Mouse (Mus musculus): Measurements from ENCODE around the gene Sytl4. TPM values are rescaled to one million over a fixed set of nuclear protein-coding genes. Genes with fewer than 3 reads are reported as not detected.

Sytl4 gene
- polyA plus RNA-seq, 1 experiment from 2014 or later, result 2.9 TPM

DNA sequence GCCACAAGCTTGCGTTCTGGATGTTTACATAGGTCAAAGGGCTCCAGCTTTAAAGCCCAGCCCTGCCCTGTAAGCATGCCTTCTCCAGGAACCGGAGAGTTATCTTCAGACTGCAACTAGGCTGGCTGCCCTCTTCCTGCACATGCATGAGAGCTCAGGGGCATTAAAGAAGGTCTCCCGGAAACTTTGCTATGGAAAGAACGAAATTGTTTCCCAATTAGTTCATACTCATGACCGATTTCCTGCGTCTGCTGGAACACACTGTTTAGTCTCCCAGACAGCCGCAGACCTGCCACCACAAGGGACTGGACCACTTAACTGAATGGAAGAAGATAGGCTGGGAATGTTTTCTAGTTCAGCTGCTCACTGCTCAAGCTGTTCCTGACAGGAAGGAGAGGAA, 67.4 kb downstream of the Sytl4 start:
- Histone ChIP-seq H3K36me3 (no peaks in the 10 kb centered on the region), H3K4me1 (no peaks in the 10 kb centered on the region; the same call in 1 of the 2 replicates), H3K9me3 (no peaks in the 10 kb centered on the region), H3K4me3 (no peak overlapping the region), H3K27ac (peak overlapping the region; percentile 65; the same call in 1 of the 2 replicates), H3K27me3 (ENCODE audit: insufficient read depth, poor library complexity, severe bottlenecking) (no peaks in the 10 kb centered on the region)
- peak; percentile 76 for DNase-seq (ENCODE audit: low spot score)
- 35% methylated on average over 7 of the region's 7 CpGs for WGBS

DNA sequence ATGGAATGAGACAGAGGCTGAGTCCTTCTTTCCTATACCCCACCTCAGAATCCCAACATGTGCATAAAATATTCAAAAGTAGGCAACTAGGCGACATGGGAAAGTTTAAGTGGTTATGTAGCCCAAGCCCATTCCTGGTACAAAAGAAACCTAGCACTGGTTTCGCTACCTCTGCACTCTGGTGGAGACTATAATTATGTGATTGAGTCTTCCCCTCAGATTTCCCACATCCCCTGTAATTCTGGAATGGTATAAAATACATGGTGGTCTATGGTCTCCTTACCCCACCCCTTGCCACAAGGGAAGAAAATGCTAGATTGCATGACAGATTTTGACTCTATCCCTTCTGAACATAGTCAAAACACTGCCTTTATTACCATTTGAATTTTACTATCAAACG, 68.6 kb downstream of the Sytl4 start:
- H3K4me1 ChIP-seq, result no peaks in the 10 kb centered on the region; the same call in 1 of the 2 replicates
- H3K36me3 ChIP-seq, result no peaks in the 10 kb centered on the region
- H3K27ac ChIP-seq, result no peak overlapping the region
- no peak overlapping the region for H3K4me3 ChIP-seq
- DNase-seq (ENCODE audit: low spot score), result no peak
- 80% methylated on average over 3 of the region's 3 CpGs for WGBS
- H3K9me3 ChIP-seq, result no peaks in the 10 kb centered on the region
- H3K27me3 ChIP-seq (ENCODE audit: insufficient read depth, poor library complexity, severe bottlenecking), result no peaks in the 10 kb centered on the region

DNA sequence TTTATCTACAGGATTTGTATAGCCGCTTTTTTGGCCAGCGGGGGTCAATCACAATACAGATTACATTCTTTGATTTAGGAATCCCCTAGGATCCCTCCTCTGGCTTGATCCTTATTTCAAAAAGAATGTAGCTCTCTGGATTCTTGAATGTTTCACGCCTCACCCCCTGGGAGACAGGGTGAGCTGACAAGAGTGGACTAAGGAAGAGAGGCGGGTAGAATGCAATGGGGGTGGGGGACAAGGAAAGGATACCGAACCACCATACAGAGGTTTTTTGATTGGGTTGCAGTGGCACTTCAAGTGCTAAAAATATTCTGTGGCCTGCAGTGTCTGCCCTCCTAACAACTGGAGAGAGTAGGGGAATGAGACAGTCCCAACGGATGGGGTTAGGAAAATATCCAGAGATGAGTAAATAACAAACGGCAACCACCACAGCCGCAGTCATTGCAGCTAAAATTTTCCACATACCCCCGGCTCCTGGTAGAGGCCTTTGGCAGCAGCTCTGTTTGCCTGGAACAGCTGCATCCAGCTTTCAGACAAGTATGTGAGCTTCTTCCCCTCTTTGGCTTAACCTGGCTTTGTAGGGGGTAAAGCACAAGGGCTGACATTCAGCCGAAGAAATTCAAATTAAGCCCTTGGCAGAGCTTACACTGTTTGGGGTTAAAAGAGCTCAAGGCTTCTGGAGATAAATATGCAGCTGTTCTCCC, 70.1 kb downstream of the Sytl4 start:
- Histone ChIP-seq H3K9me3 (no peaks in the 10 kb centered on the region), H3K27me3 (ENCODE audit: insufficient read depth, poor library complexity, severe bottlenecking) (no peaks in the 10 kb centered on the region), H3K27ac (peak overlapping the region; percentile 52; the same call in 1 of the 2 replicates), H3K4me1 (no peaks in the 10 kb centered on the region; the same call in 1 of the 2 replicates), H3K36me3 (no peaks in the 10 kb centered on the region), H3K4me3 (no peak overlapping the region)
- no peak for DNase-seq (ENCODE audit: low spot score)
- WGBS, result 38% methylated on average over 10 of the region's 10 CpGs

DNA sequence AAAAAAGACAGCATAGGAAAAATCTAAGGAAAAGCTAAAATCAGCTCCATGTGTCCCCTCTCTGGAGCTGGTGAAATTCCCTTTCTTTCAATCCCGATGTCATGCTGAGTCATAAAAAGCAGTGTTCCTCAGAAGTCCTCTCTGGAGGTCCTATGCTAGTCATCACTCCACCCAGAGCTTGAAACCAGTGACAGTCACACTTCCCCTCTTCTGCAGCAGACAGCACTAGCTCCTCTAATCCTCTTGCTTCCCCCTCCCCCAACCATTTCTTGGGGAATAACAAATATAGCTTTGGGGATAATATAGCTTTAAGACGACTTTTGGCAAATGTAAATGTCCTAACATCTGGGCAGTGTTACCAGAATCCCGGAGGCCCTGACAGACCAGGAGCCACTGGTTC, 73.4 kb downstream of the Sytl4 start, which contains the start of gene Srpx2:
Srpx2 (plus strand) TSS at position 166 of the 400 bp plus-strand sequence.
- no peak within 1 kb of the TSS for H3K27ac ChIP-seq
- no peaks in the 10 kb centered on the region for H3K9me3 ChIP-seq
- no peak within 1 kb of the TSS for H3K4me3 ChIP-seq
- H3K36me3 ChIP-seq, result no peaks in the 10 kb centered on the region
- no peaks in the 10 kb centered on the region for H3K27me3 ChIP-seq (ENCODE audit: insufficient read depth, poor library complexity, severe bottlenecking)
- no peak for DNase-seq (ENCODE audit: low spot score)
- 25% methylated on average over 3 of the region's 3 CpGs for WGBS
- no peaks in the 10 kb centered on the region for H3K4me1 ChIP-seq

DNA sequence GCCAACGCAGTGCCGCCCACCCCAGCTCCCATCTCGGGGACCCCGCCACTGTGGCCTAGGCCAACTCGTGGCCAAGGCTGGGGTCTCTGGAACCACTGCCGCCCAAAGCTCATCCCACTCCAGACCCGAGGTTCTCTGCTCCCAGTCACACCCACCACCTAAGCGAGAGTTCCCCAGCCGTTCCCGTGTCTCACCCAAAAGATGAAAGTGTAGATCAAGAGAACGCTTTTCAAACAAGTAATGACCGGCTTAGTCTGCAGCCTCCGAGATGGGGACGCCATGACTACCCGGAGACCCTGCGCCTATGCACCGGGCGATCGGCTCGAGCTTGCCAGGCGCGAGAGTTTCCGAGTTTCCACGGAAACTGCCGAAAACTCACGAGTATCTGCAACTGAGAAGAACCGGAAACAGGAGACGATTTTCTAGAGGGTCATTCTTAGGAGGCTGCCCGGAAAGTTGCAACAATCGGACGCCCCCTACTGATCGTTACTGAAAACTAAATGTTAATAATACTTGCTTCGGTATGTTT, 83.5 kb downstream of the Sytl4 start, which contains the start of gene Tspan6:
Tspan6 (minus strand) TSS at position 416 of the 529 bp plus-strand sequence.
- no peaks in the 10 kb centered on the region for H3K27me3 ChIP-seq (ENCODE audit: insufficient read depth, poor library complexity, severe bottlenecking)
- peak within 1 kb of the TSS; percentile 69 for H3K4me3 ChIP-seq
- H3K27ac ChIP-seq, result peak within 1 kb of the TSS; percentile 89
- 20% methylated on average over 33 of the region's 33 CpGs for WGBS
- peak; percentile 86 for DNase-seq (ENCODE audit: low spot score)
- peaks cover 12% of the 10 kb centered on the region for H3K36me3 ChIP-seq
- H3K4me1 ChIP-seq, result no peaks in the 10 kb centered on the region
- H3K9me3 ChIP-seq, result no peaks in the 10 kb centered on the region

DNA sequence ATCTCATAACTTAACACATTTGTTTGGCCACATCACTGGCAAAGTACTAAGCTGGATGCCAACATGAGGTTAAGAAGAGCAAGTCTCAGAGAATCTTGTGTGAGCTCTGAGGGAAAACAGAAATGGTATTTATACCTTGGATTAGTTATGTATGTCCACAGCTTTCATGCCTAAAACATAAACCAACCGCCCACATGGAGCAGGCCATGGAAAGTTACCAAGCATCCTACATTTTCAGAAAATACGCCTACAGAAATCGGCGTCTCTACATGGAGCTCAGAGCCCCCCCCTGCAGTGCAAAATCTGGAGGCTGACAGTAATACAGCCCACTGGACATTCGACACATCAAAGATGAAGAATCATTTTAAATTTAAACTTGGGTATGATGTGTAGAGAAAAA, 93.5 kb downstream of the Sytl4 start:
- Histone ChIP-seq H3K4me3 (no peak overlapping the region), H3K27me3 (ENCODE audit: insufficient read depth, poor library complexity, severe bottlenecking) (no peaks in the 10 kb centered on the region), H3K9me3 (no peaks in the 10 kb centered on the region), H3K36me3 (peaks cover 13% of the 10 kb centered on the region; the same call in 1 of the 2 replicates), H3K27ac (no peak overlapping the region), H3K4me1 (no peaks in the 10 kb centered on the region)
- no peak for DNase-seq (ENCODE audit: low spot score)
- WGBS, result 85% methylated on average over 5 of the region's 5 CpGs

DNA sequence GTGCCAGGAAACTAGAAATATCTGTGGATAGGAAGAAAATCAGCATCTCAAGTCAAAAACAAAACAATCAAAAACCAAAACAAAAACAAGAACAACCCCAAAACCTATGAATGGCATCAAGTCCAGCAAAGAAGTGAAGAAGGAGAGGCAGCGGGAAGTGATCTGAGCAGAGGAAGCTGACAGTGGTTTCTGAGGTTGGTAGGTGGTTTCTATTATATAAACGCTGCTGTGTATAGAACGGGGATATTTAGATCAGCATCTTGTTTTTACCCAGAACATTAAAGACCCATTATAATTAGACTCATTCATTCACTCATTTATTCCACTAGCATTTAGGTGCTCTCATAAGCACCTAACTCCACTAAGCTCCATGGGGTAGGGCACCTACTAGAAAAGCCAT, 94.3 kb downstream of the Sytl4 start:
- WGBS, result 93% methylated on average over 3 of the region's 3 CpGs
- Histone ChIP-seq H3K27me3 (ENCODE audit: insufficient read depth, poor library complexity, severe bottlenecking) (no peaks in the 10 kb centered on the region), H3K36me3 (peaks cover 13% of the 10 kb centered on the region; the same call in 1 of the 2 replicates), H3K4me1 (no peaks in the 10 kb centered on the region), H3K9me3 (no peaks in the 10 kb centered on the region), H3K4me3 (no peak overlapping the region), H3K27ac (no peak overlapping the region)
- DNase-seq (ENCODE audit: low spot score), result no peak

Other genes starting within 250 kb of the Sytl4 start
- gene Tnmd, start 130.8 kb downstream of the Sytl4 start, polyA plus RNA-seq (2016; fragmentation: Nextera tagmentation; extraction: Ambion mirVana), result 0.13 TPM in 1 of 2 replicates, not detected in the other
- gene Tspan6, start 83.4 kb downstream of the Sytl4 start, polyA plus RNA-seq (2016; fragmentation: Nextera tagmentation; extraction: Ambion mirVana), result 152 and 157 TPM in 2 replicates
- gene Srpx2, start 73.4 kb downstream of the Sytl4 start, polyA plus RNA-seq (2016; fragmentation: Nextera tagmentation; extraction: Ambion mirVana), result 1.5 and 2.0 TPM in 2 replicates
- gene Cstf2, start 77.4 kb upstream of the Sytl4 start, polyA plus RNA-seq (2016; fragmentation: Nextera tagmentation; extraction: Ambion mirVana), result 49.1 and 49.9 TPM in 2 replicates
- gene Xkrx, start 180.3 kb upstream of the Sytl4 start, polyA plus RNA-seq (2016; fragmentation: Nextera tagmentation; extraction: Ambion mirVana), result 0.10 and 0.14 TPM in 2 replicates
- not detected in 2 replicates for gene Arl13a, start 205.7 kb upstream of the Sytl4 start, polyA plus RNA-seq (2016; fragmentation: Nextera tagmentation; extraction: Ambion mirVana)
- 0.08 and 0.15 TPM in 2 replicates for gene Nox1, start 240.1 kb upstream of the Sytl4 start, polyA plus RNA-seq (2016; fragmentation: Nextera tagmentation; extraction: Ambion mirVana)